Mouse (Mus musculus) hindbrain, embryonic 13.5 days (tissue): ENCODE measurements around the gene Hist1h2bp. TPM values are rescaled to one million over a fixed set of nuclear protein-coding genes. Genes with fewer than 3 reads are reported as not detected.
A peak's percentile ranks its signal among the peaks of the same experiment; 100 is the strongest.
"Not testable (repeated sequence)": the region's sequence is repeated elsewhere in the genome, so short reads cannot be mapped to it uniquely, and the experiment has no call there.

Experiments
- ATAC-seq: fragments of 200-750 bp; cut with Nextera tagmentation; 2 replicates; pipeline ENCODE4 v1.8.0; 2017; ENCODE audit warnings: moderate TSS enrichment; ENCODE audit not compliant: low FRiP score
- H3K27ac ChIP-seq: fragments of 300-500 bp; sonication (generic); 2 replicates; pipeline ENCODE4 v1.5.1; 2015; ENCODE audit warnings: inconsistent platforms, mild to moderate bottlenecking, moderate library complexity
- H3K27me3 ChIP-seq: fragments of 300-500 bp; sonication (generic); 2 replicates; pipeline ENCODE4 v1.6.1; 2015; ENCODE audit warnings: mild to moderate bottlenecking, inconsistent platforms
- H3K36me3 ChIP-seq: fragments of 300-500 bp; sonication (generic); 2 replicates; pipeline ENCODE4 v1.6.1; 2015; ENCODE audit warnings: mild to moderate bottlenecking, inconsistent platforms
- H3K4me1 ChIP-seq: fragments of 300-500 bp; sonication (generic); replicated peaks from 2 replicates; pipeline ENCODE4 v1.6.1; 2015; ENCODE audit warnings: inconsistent platforms
- H3K4me2 ChIP-seq: fragments of 300-500 bp; sonication (generic); 2 replicates; pipeline ENCODE4 v1.6.1; 2015; ENCODE audit warnings: inconsistent platforms, mild to moderate bottlenecking, moderate library complexity
- H3K4me3 ChIP-seq: fragments of 300-500 bp; sonication (generic); 2 replicates; pipeline ENCODE4 v1.5.1; 2015; ENCODE audit warnings: mild to moderate bottlenecking, inconsistent platforms
- H3K9ac ChIP-seq: fragments of 300-500 bp; sonication (generic); 2 replicates; pipeline ENCODE4 v1.6.1; 2015; ENCODE audit warnings: mild to moderate bottlenecking, inconsistent platforms
- H3K9me3 ChIP-seq: fragments of 300-500 bp; sonication (generic); 2 replicates; pipeline ENCODE4 v1.6.1; 2016; ENCODE audit warnings: inconsistent platforms
- WGBS: fragments of 180-500 bp; shearing (Covaris S2); methylation state at CpG from one replicate; pipeline ENCODE4 v1.1.7; 2015; 5-methylcytosine and 5-hydroxymethylcytosine counted together
- polyA plus RNA-seq: library from polyadenylated mRNA; unstranded; fragments of >200 nt; fragmentation: Nextera tagmentation; extraction: Ambion mirVana; gene quantifications from 2 replicates; pipeline ENCODE4 v1.2.1, GENCODE M21; 2015

The Hist1h2bp gene
- polyA plus RNA-seq, 1 experiment from 2014 or later, result 0.68 TPM

GRCm38 (mm10) chr13:21755707-21756106 is 31.6 kb upstream of the Hist1h2bp start:
- Histone ChIP-seq H3K36me3 (no peaks in the 10 kb centered on the region), H3K4me3 (no peak overlapping the region), H3K9me3 (no peaks in the 10 kb centered on the region), H3K4me2 (no peak overlapping the region), H3K9ac (no peak overlapping the region), H3K4me1 (peaks cover 17% of the 10 kb centered on the region), H3K27me3 (no peaks in the 10 kb centered on the region), H3K27ac (no peak overlapping the region)
- 64% methylated on average over 1 of the region's 1 CpGs for WGBS
- no peak for ATAC-seq

GRCm38 (mm10) chr13:21778814-21779766 is 8.2 kb upstream of the Hist1h2bp start:
- H3K4me3 ChIP-seq, result peak overlapping the region; percentile 54
- peak; percentile 94 for ATAC-seq
- 0 out of 2 replicates have a peak, but pooled peaks cover 3% of the 10 kb centered on the region for H3K27me3 ChIP-seq
- peak overlapping the region; percentile 76 for H3K9ac ChIP-seq
- H3K27ac ChIP-seq, result peak overlapping the region; percentile 72
- H3K4me2 ChIP-seq, result peak overlapping the region; percentile 90
- H3K4me1 ChIP-seq, result peaks cover 25% of the 10 kb centered on the region
- H3K9me3 ChIP-seq, result no peaks in the 10 kb centered on the region
- H3K36me3 ChIP-seq, result no peaks in the 10 kb centered on the region
- 4% methylated on average over 33 of the region's 33 CpGs for WGBS

GRCm38 (mm10) chr13:21779767-21780731 is 7.2 kb upstream of the Hist1h2bp start, which contains the start of gene Hist1h1b:
Hist1h1b (minus strand) TSS chr13:21780625.
- peak within 1 kb of the TSS; percentile 76 for H3K9ac ChIP-seq
- H3K9me3 ChIP-seq, result no peaks in the 10 kb centered on the region
- H3K36me3 ChIP-seq, result no peaks in the 10 kb centered on the region
- H3K4me3 ChIP-seq, result peak within 1 kb of the TSS; percentile 54
- peak within 1 kb of the TSS; percentile 72 for H3K27ac ChIP-seq
- under 1% methylated on average over 44 of the region's 44 CpGs for WGBS
- peak; percentile 7; the same call in 1 of the 2 replicates for ATAC-seq
- H3K4me2 ChIP-seq, result peak within 1 kb of the TSS; percentile 90
- 0 out of 2 replicates have a peak, but pooled peaks cover 3% of the 10 kb centered on the region for H3K27me3 ChIP-seq
- peaks cover 28% of the 10 kb centered on the region for H3K4me1 ChIP-seq

- Histone ChIP-seq H3K9ac (no peak overlapping the region), H3K4me2 (peak overlapping the region; percentile 90), H3K27me3 (0 out of 2 replicates have a peak, but pooled peaks cover 3% of the 10 kb centered on the region), H3K9me3 (no peaks in the 10 kb centered on the region), H3K36me3 (no peaks in the 10 kb centered on the region), H3K4me3 (no peak overlapping the region), H3K27ac (no peak overlapping the region), H3K4me1 (peaks cover 33% of the 10 kb centered on the region)
- WGBS, result 45% methylated on average over 6 of the region's 6 CpGs
- no peak for ATAC-seq
Observed at GRCm38 (mm10) chr13:21781021-21781555, 6.2 kb upstream of the Hist1h2bp start.

GRCm38 (mm10) chr13:21781639-21782038 is 5.6 kb upstream of the Hist1h2bp start:
- no peaks in the 10 kb centered on the region for H3K36me3 ChIP-seq
- no peak overlapping the region for H3K27ac ChIP-seq
- no peak overlapping the region for H3K4me3 ChIP-seq
- H3K27me3 ChIP-seq, result 0 out of 2 replicates have a peak, but pooled peaks cover 3% of the 10 kb centered on the region
- no peak for ATAC-seq
- H3K9ac ChIP-seq, result no peak overlapping the region
- 94% methylated on average over 1 of the region's 1 CpGs for WGBS
- no peak overlapping the region for H3K4me2 ChIP-seq
- H3K4me1 ChIP-seq, result peaks cover 35% of the 10 kb centered on the region
- no peaks in the 10 kb centered on the region for H3K9me3 ChIP-seq

GRCm38 (mm10) chr13:21782361-21783254 is 4.7 kb upstream of the Hist1h2bp start:
- H3K36me3 ChIP-seq, H3K9me3 ChIP-seq, H3K27me3 ChIP-seq: not testable (repeated sequence)
- Histone ChIP-seq H3K9ac (peak overlapping the region; percentile 75), H3K4me3 (peak overlapping the region; percentile 42), H3K4me1 (peaks cover 35% of the 10 kb centered on the region), H3K27ac (peak overlapping the region; percentile 86), H3K4me2 (peak overlapping the region; percentile 75)
- WGBS, result under 1% methylated on average over 20 of the region's 35 CpGs
- peak; percentile 2; the same call in 1 of the 2 replicates for ATAC-seq

- peak; percentile 75 for ATAC-seq
- Histone ChIP-seq H3K4me1 (peaks cover 39% of the 10 kb centered on the region), H3K4me3 (peak within 1 kb of the TSS; percentile 42), H3K27ac (peak within 1 kb of the TSS; percentile 86), H3K36me3 (no peaks in the 10 kb centered on the region), H3K4me2 (peak within 1 kb of the TSS; percentile 75), H3K27me3 (0 out of 2 replicates have a peak, but pooled peaks cover 3% of the 10 kb centered on the region), H3K9ac (peak within 1 kb of the TSS; percentile 75), H3K9me3 (no peaks in the 10 kb centered on the region)
- under 1% methylated on average over 15 of the region's 20 CpGs for WGBS
Observed at GRCm38 (mm10) chr13:21783255-21783617, 4.0 kb upstream of the Hist1h2bp start, which contains the start of gene Hist1h3i. Hist1h3i (minus strand) TSS chr13:21783370.

GRCm38 (mm10) chr13:21783734-21784161 is 3.5 kb upstream of the Hist1h2bp start:
- H3K4me1 ChIP-seq, result peaks cover 40% of the 10 kb centered on the region
- no peaks in the 10 kb centered on the region for H3K36me3 ChIP-seq
- peak overlapping the region; percentile 42 for H3K4me3 ChIP-seq
- H3K27ac ChIP-seq, result peak overlapping the region; percentile 31
- WGBS, result 2% methylated on average over 9 of the region's 9 CpGs
- H3K27me3 ChIP-seq, result 0 out of 2 replicates have a peak, but pooled peaks cover 3% of the 10 kb centered on the region
- H3K4me2 ChIP-seq, result peak overlapping the region; percentile 75
- ATAC-seq, result no peak
- no peaks in the 10 kb centered on the region for H3K9me3 ChIP-seq
- H3K9ac ChIP-seq, result no peak overlapping the region; the same call in 1 of the 2 replicates

- no peaks in the 10 kb centered on the region for H3K36me3 ChIP-seq
- peak overlapping the region; percentile 75 for H3K4me2 ChIP-seq
- H3K9ac ChIP-seq, result peak overlapping the region; percentile 19; the same call in 1 of the 2 replicates
- WGBS, result 21% methylated on average over 6 of the region's 6 CpGs
- peaks cover 40% of the 10 kb centered on the region for H3K4me1 ChIP-seq
- H3K9me3 ChIP-seq, result no peaks in the 10 kb centered on the region
- no peak overlapping the region; the same call in 1 of the 2 replicates for H3K4me3 ChIP-seq
- no peak for ATAC-seq
- H3K27ac ChIP-seq, result peak overlapping the region; percentile 31
- H3K27me3 ChIP-seq, result 0 out of 2 replicates have a peak, but pooled peaks cover 3% of the 10 kb centered on the region
Observed at GRCm38 (mm10) chr13:21784311-21784710, 3.0 kb upstream of the Hist1h2bp start.

GRCm38 (mm10) chr13:21786189-21786898 is 917 bp upstream of the Hist1h2bp start:
- WGBS, result 4% methylated on average over 8 of the region's 8 CpGs
- ATAC-seq, result no peak
- peaks cover 36% of the 10 kb centered on the region for H3K4me1 ChIP-seq
- H3K27ac ChIP-seq, result peak overlapping the region; percentile 79
- peak overlapping the region; percentile 37 for H3K4me3 ChIP-seq
- peak overlapping the region; percentile 64 for H3K9ac ChIP-seq
- H3K4me2 ChIP-seq, result peak overlapping the region; percentile 60
- 0 out of 2 replicates have a peak, but pooled peaks cover 6% of the 10 kb centered on the region for H3K27me3 ChIP-seq
- no peaks in the 10 kb centered on the region for H3K36me3 ChIP-seq
- H3K9me3 ChIP-seq, result no peaks in the 10 kb centered on the region
